Mouse (Mus musculus): Measurements from ENCODE around the gene Frmd4a.

GRCm38 (mm10) chr2:4499257-4499656 lies 481.7 kb downstream of the Frmd4a start:
- TF ChIP-seq CTCF (IDR thresholded peaks at IDR 0.05; ENCODE audit: low read depth, low read length) = no peak
- TF ChIP-seq POLR2AphosphoS5 (IDR thresholded peaks at IDR 0.05; ENCODE audit: insufficient replicate concordance, low read depth, low read length) = no peak
- TF ChIP-seq TAL1 (conservative IDR thresholded peaks at IDR 0.05; ENCODE audit: low read depth, low read length) = no peak
- TF ChIP-seq GATA1 (IDR thresholded peaks at IDR 0.05; ENCODE audit: borderline replicate concordance, low read length) = no peak
- TF ChIP-seq GATA2 (IDR thresholded peaks at IDR 0.05; ENCODE audit: borderline replicate concordance, low read depth, low read length) = no peak

Measured in G1E (cell line).